Mouse (Mus musculus) forebrain, embryonic 15.5 days (tissue): ENCODE measurements around the gene Timp3. TPM values are rescaled to one million over a fixed set of nuclear protein-coding genes. Genes with fewer than 3 reads are reported as not detected.

ENCODE experiments used
- ATAC-seq: fragments of 200-750 bp; cut with Nextera tagmentation; replicated peaks from 2 replicates; pipeline ENCODE4 v1.8.0; 2017; ENCODE audit warnings: mild to moderate bottlenecking, moderate TSS enrichment, moderate library complexity
- H3K27ac ChIP-seq: fragments of 300-500 bp; sonication (generic); replicated peaks from 2 replicates; pipeline ENCODE4 v1.5.1; 2015; ENCODE audit warnings: mild to moderate bottlenecking, inconsistent platforms
- H3K27me3 ChIP-seq: fragments of 300-500 bp; sonication (generic); 2 replicates; pipeline ENCODE4 v1.6.1; 2015; ENCODE audit warnings: inconsistent platforms
- H3K36me3 ChIP-seq: fragments of 300-500 bp; sonication (generic); 2 replicates; pipeline ENCODE4 v1.6.1; 2015; ENCODE audit warnings: mild to moderate bottlenecking, inconsistent platforms
- H3K4me1 ChIP-seq: fragments of 300-500 bp; sonication (generic); 2 replicates; pipeline ENCODE4 v1.6.1; 2015; ENCODE audit warnings: inconsistent platforms
- H3K4me2 ChIP-seq: fragments of 300-500 bp; sonication (generic); replicated peaks from 2 replicates; pipeline ENCODE4 v1.6.1; 2015; ENCODE audit warnings: mild to moderate bottlenecking, inconsistent platforms
- H3K4me3 ChIP-seq: fragments of 300-500 bp; sonication (generic); 2 replicates; pipeline ENCODE4 v1.5.1; 2015; ENCODE audit warnings: mild to moderate bottlenecking, inconsistent platforms
- H3K9ac ChIP-seq: fragments of 300-500 bp; sonication (generic); replicated peaks from 2 replicates; pipeline ENCODE4 v1.6.1; 2015; ENCODE audit warnings: mild to moderate bottlenecking, inconsistent platforms
- H3K9me3 ChIP-seq: fragments of 300-500 bp; sonication (generic); 2 replicates; pipeline ENCODE4 v1.6.1; 2016; ENCODE audit warnings: inconsistent platforms
- WGBS: fragments of 180-500 bp; shearing (Covaris S2); methylation state at CpG from one replicate; pipeline ENCODE4 v1.1.7; 2015; ENCODE audit warnings: mixed read lengths; 5-methylcytosine and 5-hydroxymethylcytosine counted together
- polyA plus RNA-seq: library from polyadenylated mRNA; unstranded; fragments of >200 nt; fragmentation: Nextera tagmentation; extraction: Ambion mirVana; gene quantifications from 2 replicates; pipeline ENCODE4 v1.2.1, GENCODE M21; 2015

The Timp3 gene
- polyA plus RNA-seq, 1 experiment from 2014 or later = 16.9 TPM

GRCm38 (mm10) chr10:86278481-86278880 lies 21.7 kb upstream of the Timp3 start:
- no peak overlapping the region for H3K9ac ChIP-seq
- no peaks in the 10 kb centered on the region for H3K27me3 ChIP-seq
- H3K4me3 ChIP-seq = no peak overlapping the region
- 76% methylated on average over 2 of the region's 2 CpGs for WGBS
- H3K27ac ChIP-seq = no peak overlapping the region
- no peak overlapping the region for H3K4me2 ChIP-seq
- no peaks in the 10 kb centered on the region for H3K4me1 ChIP-seq
- ATAC-seq = no peak
- H3K36me3 ChIP-seq = no peaks in the 10 kb centered on the region
- no peaks in the 10 kb centered on the region for H3K9me3 ChIP-seq

- Histone ChIP-seq H3K36me3 (no peaks in the 10 kb centered on the region), H3K9ac (no peak overlapping the region), H3K27me3 (no peaks in the 10 kb centered on the region), H3K4me1 (no peaks in the 10 kb centered on the region), H3K4me3 (no peak overlapping the region), H3K27ac (no peak overlapping the region), H3K9me3 (no peaks in the 10 kb centered on the region), H3K4me2 (no peak overlapping the region)
- ATAC-seq = no peak
- 88% methylated on average over 7 of the region's 7 CpGs for WGBS
Observed at GRCm38 (mm10) chr10:86279579-86280168, 20.5 kb upstream of the Timp3 start.

DNA sequence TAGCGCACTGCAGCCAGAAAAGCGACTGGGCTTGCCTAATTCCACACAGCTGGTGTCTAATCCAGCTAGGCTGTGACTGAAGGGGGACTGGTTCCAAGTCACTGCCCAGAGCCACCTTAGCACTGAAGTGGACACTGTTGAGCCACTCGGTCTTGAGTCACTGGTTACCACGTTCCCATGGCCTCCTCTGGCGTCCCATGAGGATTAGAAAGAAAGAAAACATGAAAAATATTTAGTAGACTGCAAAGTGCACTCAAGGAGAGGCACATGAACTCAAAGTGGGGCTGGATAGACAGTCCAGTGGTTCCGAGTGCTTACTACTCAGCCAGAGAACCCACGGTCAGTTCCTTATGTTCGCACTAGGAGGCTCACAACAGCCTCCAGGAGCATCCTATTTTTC lies 18.9 kb upstream of the Timp3 start:
- ATAC-seq = no peak
- no peaks in the 10 kb centered on the region for H3K4me1 ChIP-seq
- no peaks in the 10 kb centered on the region for H3K36me3 ChIP-seq
- H3K27me3 ChIP-seq = no peaks in the 10 kb centered on the region
- no peak overlapping the region for H3K4me2 ChIP-seq
- no peak overlapping the region for H3K4me3 ChIP-seq
- H3K9me3 ChIP-seq = no peaks in the 10 kb centered on the region
- H3K9ac ChIP-seq = no peak overlapping the region
- no peak overlapping the region for H3K27ac ChIP-seq
- 87% methylated on average over 8 of the region's 8 CpGs for WGBS

DNA sequence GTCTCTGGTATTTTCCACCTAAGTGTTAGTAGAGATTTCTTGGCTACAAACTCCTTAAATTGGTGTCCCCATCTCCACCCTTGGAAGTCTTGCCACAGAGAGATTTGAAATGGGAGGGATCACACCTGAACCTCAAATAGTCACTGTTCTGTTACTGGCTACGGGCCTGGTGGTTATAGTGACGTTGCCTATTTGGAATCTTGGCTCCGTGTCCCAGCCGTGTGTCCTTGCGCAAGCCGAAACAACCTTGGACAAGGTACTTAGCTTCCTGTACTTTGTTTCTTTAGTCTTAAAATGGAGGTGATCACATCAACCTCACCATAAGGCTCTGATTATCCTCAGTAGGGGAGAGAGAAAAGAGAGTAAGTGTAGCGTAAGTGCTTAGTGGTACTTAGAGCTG lies 13.7 kb upstream of the Timp3 start:
- no peak for ATAC-seq
- WGBS = 91% methylated on average over 7 of the region's 7 CpGs
- H3K9ac ChIP-seq = no peak overlapping the region
- H3K27me3 ChIP-seq = no peaks in the 10 kb centered on the region
- H3K9me3 ChIP-seq = no peaks in the 10 kb centered on the region
- no peaks in the 10 kb centered on the region for H3K4me1 ChIP-seq
- H3K4me3 ChIP-seq = no peak overlapping the region
- H3K27ac ChIP-seq = no peak overlapping the region
- H3K36me3 ChIP-seq = no peaks in the 10 kb centered on the region
- H3K4me2 ChIP-seq = no peak overlapping the region

DNA sequence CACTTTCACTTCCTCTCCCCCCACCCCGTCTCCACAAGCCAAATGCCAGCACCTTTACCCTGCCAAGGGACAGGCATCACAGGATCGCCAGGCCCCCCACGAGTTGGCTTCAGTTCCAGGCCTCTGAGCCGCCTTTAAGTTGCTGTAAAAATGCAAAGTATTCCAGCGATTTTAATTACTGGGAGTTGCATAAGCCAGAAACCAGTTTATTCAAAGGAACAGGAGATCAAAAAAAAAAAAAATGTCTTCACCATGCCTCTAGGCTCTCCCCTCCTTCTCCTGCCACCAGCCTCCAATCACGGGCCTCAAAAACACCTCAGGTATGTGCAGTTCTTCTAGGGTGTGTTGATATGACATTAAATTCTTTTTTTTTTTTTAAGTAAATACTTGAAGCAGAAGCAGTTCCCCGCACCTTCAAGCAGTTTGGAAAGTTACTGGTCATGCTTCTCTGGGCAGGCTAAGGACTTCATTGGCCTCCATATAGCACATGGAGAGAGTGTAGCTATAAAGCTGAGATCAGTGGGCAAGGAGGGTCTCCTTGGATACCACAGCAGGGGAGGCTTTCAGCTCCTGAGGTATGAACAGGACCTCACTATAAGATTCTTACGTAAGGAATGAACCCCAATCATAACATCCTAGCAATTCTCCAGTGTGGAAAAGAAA lies 9.9 kb upstream of the Timp3 start:
- H3K4me2 ChIP-seq = no peak overlapping the region
- no peaks in the 10 kb centered on the region for H3K36me3 ChIP-seq
- WGBS = 79% methylated on average over 8 of the region's 8 CpGs
- no peaks in the 10 kb centered on the region for H3K4me1 ChIP-seq
- H3K27me3 ChIP-seq = no peaks in the 10 kb centered on the region
- no peaks in the 10 kb centered on the region for H3K9me3 ChIP-seq
- H3K27ac ChIP-seq = no peak overlapping the region
- no peak for ATAC-seq
- no peak overlapping the region for H3K4me3 ChIP-seq
- no peak overlapping the region for H3K9ac ChIP-seq

- H3K27me3 ChIP-seq = no peaks in the 10 kb centered on the region
- H3K4me2 ChIP-seq = no peak overlapping the region
- no peaks in the 10 kb centered on the region for H3K36me3 ChIP-seq
- no peak for ATAC-seq
- H3K4me1 ChIP-seq = peaks cover 3% of the 10 kb centered on the region; the same call in 1 of the 2 replicates
- no peak overlapping the region for H3K9ac ChIP-seq
- WGBS = 94% methylated on average over 1 of the region's 1 CpGs
- no peak overlapping the region for H3K27ac ChIP-seq
- no peak overlapping the region for H3K4me3 ChIP-seq
- no peaks in the 10 kb centered on the region for H3K9me3 ChIP-seq
Observed at GRCm38 (mm10) chr10:86293880-86294279, 6.3 kb upstream of the Timp3 start.

DNA sequence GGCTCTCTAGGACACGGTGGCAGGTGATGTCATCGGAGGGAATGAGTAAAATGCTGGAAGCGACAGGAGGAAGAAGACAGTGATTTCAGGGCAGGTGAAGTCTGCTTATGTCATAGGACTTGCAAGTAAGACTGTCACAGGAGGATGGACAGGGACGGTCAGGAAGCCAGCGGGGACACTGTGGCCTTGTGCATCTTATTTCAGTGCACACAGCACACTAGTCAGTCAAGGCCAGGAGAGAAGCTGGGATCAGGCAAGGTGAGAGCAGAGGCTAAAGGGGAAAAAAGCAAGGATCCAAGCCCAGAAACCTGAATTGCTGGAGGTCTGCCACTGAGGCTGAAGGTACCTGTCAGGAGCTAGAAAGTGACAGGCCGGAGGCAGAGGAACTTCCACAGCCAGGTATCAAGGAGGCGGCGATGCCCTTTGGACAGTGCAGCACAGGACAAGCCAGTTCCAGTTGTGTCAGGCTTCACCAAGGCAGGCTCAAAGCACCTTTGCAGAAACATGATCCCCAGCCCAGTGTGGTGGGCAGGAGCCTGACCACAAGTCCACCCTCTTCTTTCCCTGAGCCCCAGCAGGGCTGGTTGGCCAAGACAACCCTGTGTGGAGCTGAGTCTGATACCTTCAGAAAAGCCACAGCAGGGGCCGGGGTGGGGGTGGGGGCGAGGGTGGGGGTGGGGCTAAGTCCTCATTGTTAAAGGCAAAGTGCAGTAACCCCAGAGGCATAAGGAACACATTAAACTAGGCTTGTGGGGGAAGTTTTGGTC lies 5.4 kb upstream of the Timp3 start:
- ATAC-seq = no peak
- H3K9me3 ChIP-seq = no peaks in the 10 kb centered on the region
- 69% methylated on average over 10 of the region's 10 CpGs for WGBS
- no peaks in the 10 kb centered on the region for H3K36me3 ChIP-seq
- peaks cover 3% of the 10 kb centered on the region; the same call in 1 of the 2 replicates for H3K4me1 ChIP-seq
- H3K4me2 ChIP-seq = no peak overlapping the region
- no peak overlapping the region for H3K9ac ChIP-seq
- no peak overlapping the region for H3K4me3 ChIP-seq
- H3K27ac ChIP-seq = no peak overlapping the region
- H3K27me3 ChIP-seq = no peaks in the 10 kb centered on the region

DNA sequence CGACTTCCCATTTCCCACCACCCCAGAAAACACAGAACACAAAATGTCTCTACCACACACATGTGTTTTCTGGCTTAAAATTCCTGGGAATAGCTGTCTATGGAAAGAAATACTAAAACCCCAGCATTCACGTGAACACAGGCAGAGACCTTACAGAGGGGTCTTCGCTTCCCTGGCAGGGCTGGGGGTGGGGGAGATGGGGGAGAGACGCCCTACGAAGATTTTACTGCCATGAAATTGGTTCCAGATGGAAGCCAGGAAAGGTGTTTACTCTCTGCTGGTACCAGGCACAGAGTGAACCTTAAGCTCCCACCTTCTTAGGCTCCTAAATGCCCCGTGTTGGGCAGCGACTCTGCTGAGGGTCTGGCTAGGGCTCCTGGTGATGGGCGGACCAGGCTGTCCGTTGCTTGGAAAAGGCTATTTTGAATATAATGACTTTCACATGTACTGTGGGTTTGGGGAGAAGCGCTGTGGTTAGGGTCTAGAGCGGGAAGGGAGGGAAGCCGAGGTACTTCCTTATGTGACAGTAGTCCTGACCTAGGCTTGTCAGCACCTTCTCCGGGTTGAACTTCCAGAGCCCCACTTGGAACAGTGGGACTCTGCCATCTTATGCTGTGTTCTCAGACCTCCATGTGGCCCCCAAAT lies 4.6 kb upstream of the Timp3 start:
- H3K4me3 ChIP-seq = no peak overlapping the region
- ATAC-seq = no peak
- H3K4me2 ChIP-seq = peak overlapping the region; percentile 32
- no peaks in the 10 kb centered on the region for H3K36me3 ChIP-seq
- H3K9me3 ChIP-seq = no peaks in the 10 kb centered on the region
- peaks cover 10% of the 10 kb centered on the region for H3K4me1 ChIP-seq
- no peak overlapping the region for H3K9ac ChIP-seq
- WGBS = 27% methylated on average over 13 of the region's 13 CpGs
- H3K27ac ChIP-seq = no peak overlapping the region
- H3K27me3 ChIP-seq = no peaks in the 10 kb centered on the region

- Histone ChIP-seq H3K27ac (no peak overlapping the region), H3K27me3 (no peaks in the 10 kb centered on the region), H3K36me3 (no peaks in the 10 kb centered on the region), H3K4me2 (peak overlapping the region; percentile 32), H3K9me3 (no peaks in the 10 kb centered on the region), H3K9ac (no peak overlapping the region), H3K4me3 (no peak overlapping the region), H3K4me1 (peaks cover 14% of the 10 kb centered on the region)
- peak; percentile 33 for ATAC-seq
- WGBS = 5% methylated on average over 14 of the region's 14 CpGs
Observed at GRCm38 (mm10) chr10:86296111-86296510, 4.1 kb upstream of the Timp3 start.

DNA sequence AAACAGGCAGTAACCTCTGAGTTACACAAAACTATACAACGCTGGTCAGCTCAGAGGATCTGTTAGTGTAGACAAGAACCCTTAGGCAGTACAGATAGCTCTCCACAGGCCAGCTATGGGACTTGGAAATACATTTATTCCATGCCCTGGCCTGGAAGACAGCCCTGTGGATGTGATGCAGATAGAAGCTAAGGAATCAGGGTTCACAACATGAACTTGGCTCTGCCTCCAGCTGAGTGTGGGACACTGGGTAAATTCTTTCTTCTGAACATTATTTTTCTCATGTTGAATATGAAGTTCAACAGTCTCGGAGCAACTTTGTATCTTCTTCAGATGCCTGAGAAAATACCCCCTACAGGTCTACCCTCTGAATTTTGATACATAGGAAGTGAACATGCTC lies 2.9 kb upstream of the Timp3 start:
- no peaks in the 10 kb centered on the region for H3K9me3 ChIP-seq
- 93% methylated on average over 2 of the region's 2 CpGs for WGBS
- ATAC-seq = no peak

DNA sequence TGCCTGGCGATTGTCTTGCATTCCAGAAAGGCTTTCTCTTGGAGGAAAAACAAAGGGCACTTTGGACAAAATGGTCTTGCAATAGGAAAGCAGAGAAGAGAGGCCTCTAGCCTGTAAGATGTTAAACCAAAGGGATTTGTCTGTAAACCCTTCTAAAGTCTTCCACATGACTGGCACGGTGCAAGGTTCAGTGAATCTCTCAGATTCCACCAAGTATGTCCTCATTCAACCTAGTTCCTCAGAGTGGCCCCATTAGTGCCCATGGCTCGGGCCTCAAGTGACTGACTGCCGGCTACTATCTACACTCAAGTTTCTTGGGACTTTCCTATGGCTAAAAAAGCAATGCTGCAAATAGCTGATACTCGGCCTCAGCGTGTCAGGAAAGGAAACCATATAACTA lies 1.8 kb upstream of the Timp3 start:
- Histone ChIP-seq H3K27me3 (0 out of 2 replicates have a peak, but pooled peaks cover 3% of the 10 kb centered on the region), H3K36me3 (no peaks in the 10 kb centered on the region), H3K27ac (no peak overlapping the region), H3K9me3 (no peaks in the 10 kb centered on the region), H3K4me1 (peaks cover 32% of the 10 kb centered on the region), H3K4me2 (no peak overlapping the region), H3K4me3 (no peak overlapping the region), H3K9ac (no peak overlapping the region)
- 60% methylated on average over 6 of the region's 6 CpGs for WGBS
- no peak for ATAC-seq

More for the DNA sequence above, 2.9 kb upstream of the Timp3 start:
- peaks cover 24% of the 10 kb centered on the region for H3K4me1 ChIP-seq
- H3K27ac ChIP-seq = no peak overlapping the region
- H3K4me3 ChIP-seq = no peak overlapping the region
- no peak overlapping the region for H3K9ac ChIP-seq
- H3K4me2 ChIP-seq = no peak overlapping the region
- 0 out of 2 replicates have a peak, but pooled peaks cover 3% of the 10 kb centered on the region for H3K27me3 ChIP-seq
- H3K36me3 ChIP-seq = no peaks in the 10 kb centered on the region

DNA sequence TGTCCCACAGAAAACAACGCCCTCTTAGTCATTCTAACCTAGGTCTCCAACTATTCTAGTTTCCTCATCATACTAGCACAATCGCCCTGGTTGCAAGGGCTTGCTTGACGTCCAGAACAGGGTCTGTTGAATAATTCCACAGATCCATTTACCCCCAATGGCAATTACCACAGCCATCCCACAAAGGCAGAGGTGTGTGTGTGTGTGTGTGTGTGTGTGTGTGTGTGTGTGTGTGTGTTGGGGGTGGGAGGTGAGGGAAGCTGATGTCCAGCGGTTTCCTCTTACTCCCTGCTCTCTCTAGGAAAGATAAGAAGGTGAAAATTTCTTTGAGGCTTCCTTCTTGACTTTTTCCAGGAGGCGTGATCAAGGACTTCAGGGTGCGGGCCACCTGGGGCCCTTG lies 377 bp upstream of the Timp3 start:
- H3K4me1 ChIP-seq = peaks cover 40% of the 10 kb centered on the region
- 0 out of 2 replicates have a peak, but pooled peaks have one; percentile 1 for ATAC-seq
- no peak overlapping the region for H3K27ac ChIP-seq

More for the DNA sequence above, 377 bp upstream of the Timp3 start:
- Histone ChIP-seq H3K27me3 (0 out of 2 replicates have a peak, but pooled peaks cover 3% of the 10 kb centered on the region), H3K9me3 (no peaks in the 10 kb centered on the region), H3K4me2 (peak overlapping the region; percentile 95), H3K36me3 (no peaks in the 10 kb centered on the region), H3K4me3 (peak overlapping the region; percentile 48), H3K9ac (peak overlapping the region; percentile 56)
- 37% methylated on average over 6 of the region's 6 CpGs for WGBS
